Mouse (Mus musculus) midbrain, embryonic 14.5 days (tissue): ENCODE data around the gene Grhl3. TPM values are rescaled to one million over a fixed set of nuclear protein-coding genes. Genes with fewer than 3 reads are reported as not detected.

Source experiments
- ATAC-seq: fragments of 200-750 bp; cut with Nextera tagmentation; 2 replicates; pipeline ENCODE4 v1.8.0; 2017; ENCODE audit warnings: moderate number of reproducible peaks, moderate library complexity; ENCODE audit not compliant: low FRiP score, low TSS enrichment
- DNase-seq: peaks from one replicate; pipeline ENCODE4 v3.0.0-alpha.2; 2015
- H3K27ac ChIP-seq: fragments of 300-500 bp; sonication (generic); replicated peaks from 2 replicates; pipeline ENCODE4 v1.5.1; 2014; ENCODE audit warnings: mild to moderate bottlenecking, low read depth, low read length, moderate library complexity
- H3K27me3 ChIP-seq: fragments of 300-500 bp; sonication (generic); 2 replicates; pipeline ENCODE4 v1.6.1; 2014; ENCODE audit warnings: low read length, control low read depth, mixed read lengths; ENCODE audit not compliant: control insufficient read depth, insufficient read depth
- H3K36me3 ChIP-seq: fragments of 300-500 bp; sonication (generic); 2 replicates; pipeline ENCODE4 v1.6.1; 2014; ENCODE audit warnings: low read length, control low read depth; ENCODE audit not compliant: control insufficient read depth, insufficient read depth
- H3K4me1 ChIP-seq: fragments of 300-500 bp; sonication (generic); 2 replicates; pipeline ENCODE4 v1.6.1; 2014; ENCODE audit warnings: mild to moderate bottlenecking, antibody characterized with exemption, low read length, control low read depth; ENCODE audit not compliant: control insufficient read depth, insufficient read depth
- H3K4me2 ChIP-seq: fragments of 300-500 bp; sonication (generic); 2 replicates; pipeline ENCODE4 v1.6.1; 2014; ENCODE audit warnings: mild to moderate bottlenecking, low read length, moderate library complexity
- H3K4me3 ChIP-seq: fragments of 300-500 bp; sonication (generic); replicated peaks from 2 replicates; pipeline ENCODE4 v1.5.1; 2014; ENCODE audit warnings: low read depth, low read length
- H3K9ac ChIP-seq: fragments of 300-500 bp; sonication (generic); replicated peaks from 2 replicates; pipeline ENCODE4 v1.6.1; 2014; ENCODE audit warnings: mild to moderate bottlenecking, low read length, moderate library complexity
- H3K9me3 ChIP-seq: fragments of 300-500 bp; sonication (generic); 2 replicates; pipeline ENCODE4 v1.6.1; 2016; ENCODE audit warnings: low read length, control low read depth, mixed read lengths; ENCODE audit not compliant: control insufficient read depth
- WGBS: fragments of 180-500 bp; shearing (Covaris S2); extraction: QIAGEN DNeasy Blood & Tissue Kit; methylation state at CpG from one replicate; pipeline ENCODE4 v1.1.7; 2014; 5-methylcytosine and 5-hydroxymethylcytosine counted together
- microRNA-seq: library from miRNA; unstranded; fragments of <30 nt; microRNA quantifications from one replicate; pipeline ENCODE4, GENCODE M21; 2016
- polyA plus RNA-seq: library from polyadenylated mRNA; unstranded; fragments of >200 nt; fragmentation: Nextera tagmentation; extraction: Ambion mirVana; gene quantifications from 2 replicates; pipeline ENCODE4 v1.2.1, GENCODE M21; 2014

The Grhl3 gene
- polyA plus RNA-seq, 1 experiment from 2014 or later = 1.6 TPM

- WGBS = 9% methylated on average over 9 of the region's 9 CpGs
- ATAC-seq (no peak), DNase-seq (peak; percentile 27)
- Histone ChIP-seq H3K4me2 (peak overlapping the region; percentile 89), H3K36me3 (peaks cover 3% of the 10 kb centered on the region; the same call in 1 of the 2 replicates), H3K4me3 (peak overlapping the region; percentile 64), H3K27ac (no peak overlapping the region), H3K9me3 (no peaks in the 10 kb centered on the region), H3K4me1 (peaks cover 10% of the 10 kb centered on the region), H3K27me3 (no peaks in the 10 kb centered on the region), H3K9ac (0 out of 2 replicates have a peak overlapping the region, but pooled peaks have one; percentile 45)
Observed at GRCm38 (mm10) chr4:135495397-135495791, 78.0 kb downstream of the Grhl3 start.

- no peaks in the 10 kb centered on the region for H3K9me3 ChIP-seq
- H3K27me3 ChIP-seq = no peaks in the 10 kb centered on the region
- ATAC-seq (peak; percentile 94), DNase-seq (peak; percentile 97)
- WGBS = under 1% methylated on average over 53 of the region's 53 CpGs
- H3K4me3 ChIP-seq = peak within 1 kb of the TSS; percentile 64
- H3K9ac ChIP-seq = peak within 1 kb of the TSS; percentile 54
- peaks cover 8% of the 10 kb centered on the region; the same call in 1 of the 2 replicates for H3K36me3 ChIP-seq
- peaks cover 10% of the 10 kb centered on the region for H3K4me1 ChIP-seq
- H3K27ac ChIP-seq = peak within 1 kb of the TSS; percentile 60
- peak within 1 kb of the TSS; percentile 89 for H3K4me2 ChIP-seq
Observed at GRCm38 (mm10) chr4:135494521-135495396, 78.7 kb downstream of the Grhl3 start, which contains the start of the genes Stpg1 and Nipal3. Gene Stpg1, plus strand, starts transcription at chr4:135494790. Gene Nipal3, minus strand, starts transcription at chr4:135495038.

DNA sequence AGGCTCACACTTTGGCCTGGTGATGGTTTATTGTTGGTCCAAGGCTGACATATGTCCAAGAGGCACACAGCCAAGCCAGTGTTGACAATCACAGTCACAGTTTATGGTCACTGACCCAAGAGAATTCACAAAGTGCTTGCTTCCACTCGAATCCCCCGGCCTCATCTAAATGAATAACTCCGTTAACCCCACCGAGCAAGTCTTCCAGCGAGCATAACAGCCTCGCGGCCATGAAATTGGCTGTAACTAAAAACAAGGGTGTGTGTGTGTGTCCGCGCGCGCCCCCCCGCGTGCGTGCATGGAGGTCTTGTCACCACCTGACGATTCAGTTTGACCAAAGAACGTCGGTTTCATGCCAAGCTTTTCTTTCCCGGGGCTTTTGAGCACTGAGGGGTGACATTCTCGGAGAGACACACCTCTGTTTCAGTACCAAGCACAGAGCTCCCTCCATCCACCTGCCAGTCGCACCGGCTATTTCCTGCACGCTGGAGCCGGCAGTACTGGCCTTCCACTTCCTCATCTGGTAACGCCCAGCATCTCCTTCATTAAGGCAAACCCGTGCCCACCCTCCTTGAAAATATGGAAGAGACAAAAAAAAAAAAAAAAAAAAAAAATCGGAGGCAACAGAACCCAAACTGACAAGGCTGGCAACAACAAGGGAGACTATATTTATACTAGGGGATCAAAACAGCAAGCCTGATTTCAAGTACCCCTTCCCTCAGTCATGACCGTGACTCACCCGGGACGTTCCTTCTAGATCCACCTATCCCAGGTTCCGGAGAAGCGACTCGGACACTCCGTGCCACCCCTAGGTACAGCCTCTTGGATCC, 79.5 kb downstream of the Grhl3 start:
- Histone ChIP-seq H3K4me3 (peak overlapping the region; percentile 64), H3K36me3 (peaks cover 14% of the 10 kb centered on the region), H3K9me3 (no peaks in the 10 kb centered on the region), H3K27ac (peak overlapping the region; percentile 60), H3K27me3 (no peaks in the 10 kb centered on the region), H3K4me2 (peak overlapping the region; percentile 89), H3K4me1 (peaks cover 10% of the 10 kb centered on the region), H3K9ac (peak overlapping the region; percentile 54)
- WGBS = 1% methylated on average over 33 of the region's 33 CpGs
- DNase-seq (peak; percentile 70), ATAC-seq (0 out of 2 replicates have a peak, but pooled peaks have one; percentile 19)

DNA sequence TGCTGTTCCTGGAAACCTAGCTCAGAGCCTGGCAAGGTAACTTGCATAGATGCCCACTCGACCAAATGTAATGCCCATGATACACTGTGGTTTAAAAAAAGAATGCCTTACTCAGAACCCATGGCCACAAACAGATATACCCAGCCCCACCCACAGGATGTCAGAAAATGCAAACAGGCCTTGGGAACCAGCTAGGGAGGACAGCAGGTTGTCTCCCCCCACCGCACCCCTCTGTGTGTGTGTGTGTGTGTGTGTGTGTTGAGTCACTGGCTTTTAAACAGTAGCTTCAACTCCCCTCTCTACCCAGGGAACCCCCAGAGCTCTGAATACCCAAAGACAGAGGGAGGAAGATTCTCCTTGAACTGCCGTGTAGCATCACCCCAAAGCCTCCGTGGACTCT, 80.2 kb downstream of the Grhl3 start:
- Histone ChIP-seq H3K4me1 (peaks cover 10% of the 10 kb centered on the region), H3K27me3 (no peaks in the 10 kb centered on the region), H3K27ac (no peak overlapping the region; the same call in 1 of the 2 replicates), H3K4me3 (peak overlapping the region; percentile 64), H3K4me2 (peak overlapping the region; percentile 89), H3K9ac (peak overlapping the region; percentile 54), H3K36me3 (peaks cover 15% of the 10 kb centered on the region), H3K9me3 (no peaks in the 10 kb centered on the region)
- WGBS = 60% methylated on average over 4 of the region's 4 CpGs
- DNase-seq (no peak), ATAC-seq (no peak)

Small RNAs within 50 kb of the gene (microRNA-seq; reads per million reads assigned to microRNA genes)
- not detected for gene Gm25317

Other genes with a start within 250 kb of the Grhl3 start
- 160 and 179 TPM in 2 replicates for gene Srrm1, start 220.3 kb downstream of the Grhl3 start, polyA plus RNA-seq
- 0.67 and 1.4 TPM in 2 replicates for gene Ncmap, start 175.4 kb downstream of the Grhl3 start, polyA plus RNA-seq
- gene Rcan3, start 139.8 kb downstream of the Grhl3 start, polyA plus RNA-seq = 40.9 and 50.2 TPM in 2 replicates
- 0.68 TPM in 1 of 2 replicates, not detected in the other for gene Stpg1, start 78.8 kb downstream of the Grhl3 start, polyA plus RNA-seq
- 7.7 and 9.8 TPM in 2 replicates for gene Nipal3, start 78.6 kb downstream of the Grhl3 start, polyA plus RNA-seq
- 0.13 and 0.22 TPM in 2 replicates for gene Ifnlr1, start 112.7 kb upstream of the Grhl3 start, polyA plus RNA-seq
- gene Il22ra1, start 154.5 kb upstream of the Grhl3 start, polyA plus RNA-seq = not detected in 2 replicates
- 0.13 and 0.16 TPM in 2 replicates for gene Myom3, start 186.1 kb upstream of the Grhl3 start, polyA plus RNA-seq